Mouse (Mus musculus): ENCODE data around the gene Aldob.

- TF ChIP-seq EP300 (IDR thresholded peaks at IDR 0.05; ENCODE audit: insufficient read depth, low read depth, low read length) (no peak), CTCF (IDR thresholded peaks at IDR 0.05) (no peak)
These were observed 13.6 kb downstream of the Aldob start for GRCm38 (mm10) chr4:49535675-49536294.

Measured in heart, adult 2 months (tissue).